Mouse (Mus musculus): ENCODE data around the gene Arhgef12. TPM values are rescaled to one million over a fixed set of nuclear protein-coding genes. Genes with fewer than 3 reads are reported as not detected.

Arhgef12 gene
- total RNA-seq, 1 experiment from 2014 or later = 123 TPM

DNA sequence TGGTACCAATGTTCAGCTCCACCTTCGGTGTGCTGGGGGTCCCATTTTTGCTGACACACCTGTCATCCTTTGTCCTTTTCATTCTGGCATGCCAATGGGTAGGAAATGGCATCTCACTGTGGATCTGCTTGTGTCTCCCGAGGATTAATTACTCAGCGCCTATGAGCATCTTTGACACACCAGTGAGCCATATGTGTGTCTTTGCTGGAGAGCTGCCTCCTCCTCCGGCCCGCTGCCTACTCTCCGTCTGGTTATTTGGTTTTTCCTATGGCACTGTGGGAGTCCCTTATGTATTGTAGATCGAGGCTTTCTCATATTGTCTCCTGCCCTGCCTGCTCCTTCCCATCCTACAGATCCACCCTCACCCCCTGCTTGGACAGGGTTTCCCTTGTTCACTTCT, 189.1 kb downstream of the Arhgef12 start:
- no peak for DNase-seq

Other genes with a start within 250 kb of the Arhgef12 start
- 1.3 and 1.5 TPM in 2 replicates for gene Grik4, start 162.7 kb downstream of the Arhgef12 start, total RNA-seq (2021)
- 4.5 and 5.2 TPM in 2 replicates for gene Tmem136, start 9.3 kb upstream of the Arhgef12 start, total RNA-seq (2021)
- gene Pou2f3, start 103.1 kb upstream of the Arhgef12 start, total RNA-seq (2021) = not detected in 2 replicates
- gene Oaf, start 132.7 kb upstream of the Arhgef12 start, total RNA-seq (2021) = 23.4 and 34.9 TPM in 2 replicates
- 0.19 TPM in 1 of 2 replicates, not detected in the other for gene Trim29, start 203.6 kb upstream of the Arhgef12 start, total RNA-seq (2021)

Data from adrenal gland, postnatal 14 days (tissue).